Mouse (Mus musculus): Measurements from ENCODE around the gene Myo10.

Myo10 gene

DNA sequence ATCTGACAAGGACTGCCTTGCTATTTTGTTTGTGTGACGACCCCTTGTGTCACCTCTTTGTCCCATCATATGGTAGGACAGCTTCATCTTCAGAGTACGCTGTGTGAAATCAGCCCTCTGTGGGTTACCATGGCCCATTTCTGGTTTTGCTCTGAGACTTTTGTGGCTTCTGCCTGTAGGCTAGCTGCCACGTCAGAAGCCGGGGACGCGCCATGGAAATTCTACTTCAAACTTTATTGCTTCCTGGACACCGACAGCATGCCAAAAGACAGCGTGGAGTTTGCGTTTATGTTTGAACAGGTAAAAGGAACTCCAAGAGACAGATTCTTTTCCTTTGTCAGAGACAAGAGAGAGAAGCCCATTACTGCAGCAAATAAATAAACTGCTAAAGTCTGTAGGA lies 184.6 kb downstream of the Myo10 start:
- DNase-seq = no peak

GRCm38 (mm10) chr15:25808677-25809460 lies 186.5 kb downstream of the Myo10 start:
- DNase-seq = no peak

DNA sequence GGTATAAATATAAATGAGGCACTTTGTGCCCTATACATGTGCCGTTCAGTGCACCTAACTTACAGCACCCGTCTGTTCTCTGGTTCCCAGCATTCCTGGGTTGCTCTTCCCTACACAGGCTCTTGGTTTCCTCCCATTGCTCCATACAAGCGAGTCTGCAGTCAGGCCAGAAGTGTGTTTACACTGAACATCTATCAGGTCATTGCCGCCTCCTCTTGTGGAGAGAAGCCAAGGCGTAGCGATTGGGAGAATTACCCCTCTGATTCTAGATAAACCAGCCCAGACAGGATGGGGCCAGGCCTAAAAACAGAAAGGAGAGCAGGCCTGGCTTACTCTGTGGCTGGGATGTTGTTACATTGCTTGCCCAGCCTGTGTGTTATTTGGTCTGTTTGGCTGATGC lies 187.3 kb downstream of the Myo10 start:
- DNase-seq = no peak

DNA sequence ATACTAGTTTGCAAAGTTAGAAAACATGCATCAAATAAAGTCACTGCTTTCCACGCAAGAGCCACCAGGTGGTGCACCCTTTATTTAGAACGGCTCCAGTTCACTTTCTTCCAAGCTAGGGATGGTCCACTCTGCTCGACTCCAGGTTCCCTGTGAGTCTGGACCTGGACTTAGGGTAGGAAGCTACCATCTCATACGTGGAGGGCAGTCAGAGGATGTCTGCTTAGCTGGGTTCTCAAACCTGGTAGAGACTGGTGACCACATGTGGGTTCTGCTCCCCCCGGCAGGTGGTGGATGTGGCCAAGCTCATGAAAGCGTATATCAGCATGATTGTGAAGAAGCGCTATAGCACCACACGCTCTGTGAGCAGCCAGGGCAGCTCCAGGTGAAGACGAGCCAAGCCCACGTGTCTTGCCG lies 189.5 kb downstream of the Myo10 start:
- no peak for DNase-seq

- DNase-seq = no peak
Measured at GRCm38 (mm10) chr15:25812479-25812878, 190.2 kb downstream of the Myo10 start.

GRCm38 (mm10) chr15:25814535-25814934 lies 192.2 kb downstream of the Myo10 start:
- DNase-seq = no peak

- DNase-seq = no peak
Measured at GRCm38 (mm10) chr15:25817191-25817590, 194.9 kb downstream of the Myo10 start.

DNA sequence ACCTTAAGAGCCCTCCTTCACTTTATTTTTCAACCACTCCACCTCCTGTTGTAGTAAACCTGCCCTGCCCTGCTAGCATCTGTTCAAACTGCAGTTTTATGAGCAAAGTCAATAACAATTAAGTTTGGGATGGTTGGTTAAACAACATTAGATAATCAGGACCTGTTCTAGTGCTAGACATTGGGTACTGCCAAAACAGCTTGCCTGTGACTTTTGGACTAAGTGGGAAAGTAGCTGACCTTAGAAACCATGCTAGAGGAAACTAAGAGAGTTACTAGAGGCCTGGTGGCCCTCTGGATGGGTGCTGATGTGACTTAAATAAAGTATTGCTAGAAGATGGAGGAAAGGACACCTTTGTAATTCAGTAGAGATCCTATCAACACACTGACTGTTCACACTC lies 199.7 kb downstream of the Myo10 start:
- no peak for DNase-seq

GRCm38 (mm10) chr15:25822656-25823055 lies 200.3 kb downstream of the Myo10 start:
- no peak for DNase-seq

DNA sequence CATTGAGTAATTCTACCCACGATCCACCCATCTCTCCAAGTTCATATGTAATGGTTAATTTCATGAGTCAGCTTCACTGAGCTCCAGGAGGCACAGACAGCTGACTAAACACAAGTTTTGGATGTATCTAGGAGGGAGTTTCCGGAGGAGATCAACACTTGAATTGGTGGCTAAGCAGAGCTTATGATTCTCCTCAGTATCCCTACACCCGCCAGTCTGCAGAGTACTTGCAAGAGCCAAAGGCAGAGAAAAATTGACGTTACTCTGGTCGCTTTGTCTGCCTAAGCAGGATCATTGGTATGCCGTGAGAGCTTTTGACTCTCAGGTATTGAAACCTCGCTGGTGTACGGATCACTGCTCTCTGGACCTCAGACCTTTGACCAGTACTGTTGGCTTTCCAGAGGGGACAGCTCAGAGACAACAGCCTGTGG lies 204.2 kb downstream of the Myo10 start:
- no peak for DNase-seq

- peak; percentile 52 for DNase-seq
Measured at GRCm38 (mm10) chr15:25828464-25828863, 206.1 kb downstream of the Myo10 start.

DNA sequence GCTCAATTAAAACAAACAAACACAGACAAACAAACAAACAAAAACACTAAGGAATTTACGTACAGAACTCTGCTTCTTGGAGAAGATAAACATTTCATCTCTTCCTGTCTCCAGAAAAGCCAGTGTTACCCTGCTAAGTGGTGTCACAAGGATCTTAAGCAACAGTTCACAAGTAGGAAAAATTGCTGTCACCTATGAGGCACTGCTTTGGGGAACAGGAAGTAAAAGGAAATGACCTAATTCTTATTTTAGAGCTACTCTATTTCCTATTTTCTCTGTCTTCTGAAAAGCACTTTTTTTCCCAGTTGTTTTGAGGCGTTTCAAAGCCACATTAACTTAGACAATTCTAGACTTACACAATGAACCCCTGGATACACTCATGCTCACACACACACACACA lies 208.1 kb downstream of the Myo10 start:
- DNase-seq = no peak

GRCm38 (mm10) chr15:25834282-25834681 lies 212.0 kb downstream of the Myo10 start:
- no peak for DNase-seq

- no peak for DNase-seq
Measured at GRCm38 (mm10) chr15:25834920-25835674, 212.8 kb downstream of the Myo10 start.

DNA sequence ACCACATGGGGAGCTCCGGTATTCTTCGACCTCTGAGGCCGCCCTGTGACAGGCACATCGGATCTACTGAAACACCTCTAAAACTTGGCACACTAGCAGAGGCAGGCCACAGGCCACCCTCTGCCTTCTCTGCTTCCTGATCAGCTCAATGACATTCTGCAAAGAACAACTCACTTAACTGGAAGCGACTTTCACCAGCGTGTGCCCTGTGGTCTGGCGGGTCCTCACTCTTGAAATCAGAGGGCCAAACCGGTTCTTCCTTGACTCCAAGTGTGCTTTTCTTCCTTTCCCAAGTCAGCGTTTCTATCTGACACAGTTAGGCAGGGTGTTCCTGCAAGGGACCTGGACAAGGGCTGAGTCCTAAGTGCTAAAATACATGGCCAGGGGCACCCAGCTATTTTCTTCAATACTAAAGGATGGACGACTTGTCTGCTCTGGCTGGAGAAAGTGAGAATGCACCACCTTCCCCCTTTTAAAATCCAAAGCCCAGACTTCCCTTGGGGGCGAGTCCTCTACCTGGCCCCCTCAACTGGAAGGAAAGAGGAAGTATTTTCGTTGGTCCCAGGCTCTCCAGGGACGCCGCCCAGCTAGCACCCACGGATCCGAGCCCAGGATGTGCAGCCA lies 220.2 kb downstream of the Myo10 start:
- no peak for DNase-seq

DNA sequence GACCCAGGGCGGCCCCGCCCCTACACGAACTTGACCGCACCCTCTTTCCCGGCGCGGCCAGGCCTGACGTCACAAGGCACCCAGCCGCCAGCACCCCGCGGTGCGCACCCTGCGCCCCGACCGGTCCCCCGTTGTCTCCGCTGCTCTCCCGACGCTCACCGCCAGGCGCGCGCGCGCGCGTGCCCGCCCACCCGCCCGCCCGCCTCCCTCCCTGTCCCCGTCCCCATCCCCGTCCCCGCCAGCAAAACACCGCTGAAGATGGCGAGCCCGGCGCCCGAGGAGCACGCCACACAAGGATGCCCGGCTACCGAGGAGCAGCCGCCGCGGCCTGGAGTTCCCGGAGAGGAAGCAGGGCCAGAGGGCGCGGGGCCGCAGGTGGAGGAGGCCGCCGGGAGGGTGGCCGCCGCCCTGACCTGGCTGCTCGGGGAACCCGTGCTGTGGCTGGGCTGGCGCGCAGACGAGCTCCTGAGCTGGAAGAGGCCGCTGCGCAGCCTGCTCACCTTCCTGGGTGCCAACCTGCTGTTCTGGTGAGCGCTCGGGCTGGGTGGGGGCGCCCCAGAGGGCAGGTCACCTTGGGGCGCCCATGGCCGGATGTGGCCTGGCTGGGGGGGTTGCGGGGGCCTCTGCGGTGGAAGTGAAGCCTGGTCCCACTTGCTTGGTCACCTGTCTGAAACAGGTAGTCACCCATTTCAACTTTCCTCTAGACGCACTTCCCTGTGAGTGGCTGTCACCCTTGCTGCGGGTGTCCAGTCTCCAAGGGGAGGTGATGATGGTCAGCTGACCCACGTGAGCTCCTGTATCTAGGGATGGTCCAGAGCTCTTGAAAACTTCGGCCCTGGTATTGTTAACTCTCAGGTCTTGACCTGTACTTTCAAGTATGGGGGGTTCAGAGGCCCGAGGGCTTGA lies 221.0 kb downstream of the Myo10 start, which contains the start of gene Retreg1:
Gene Retreg1, plus strand, starts transcription at position 95 of the 906 bp plus-strand sequence.
- peak; percentile 90 for DNase-seq

- no peak for DNase-seq
Measured at GRCm38 (mm10) chr15:25844013-25844570, 221.8 kb downstream of the Myo10 start.

DNA sequence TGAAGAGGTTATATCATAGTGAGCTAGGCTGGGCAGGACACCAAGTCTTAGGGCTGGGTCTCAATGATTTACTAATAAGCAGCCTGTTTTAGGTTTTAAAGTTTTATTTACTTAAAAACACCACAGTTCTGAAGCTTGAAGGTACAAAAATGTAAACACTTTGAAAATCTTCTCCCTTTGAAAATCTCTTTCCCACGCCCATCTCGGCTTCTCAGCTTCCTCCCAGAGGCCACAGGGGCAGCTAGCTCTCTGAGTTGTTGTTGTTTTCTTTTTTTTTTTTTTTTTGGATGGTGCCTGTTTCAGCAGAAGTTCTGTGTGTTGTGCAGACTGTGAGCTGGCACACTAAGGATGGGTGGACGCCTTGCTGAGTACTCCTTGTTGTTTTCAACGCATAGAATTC lies 222.4 kb downstream of the Myo10 start:
- no peak for DNase-seq

GRCm38 (mm10) chr15:25847576-25848168 lies 225.3 kb downstream of the Myo10 start:
- no peak for DNase-seq

GRCm38 (mm10) chr15:25850552-25850951 lies 228.2 kb downstream of the Myo10 start:
- DNase-seq = no peak

DNA sequence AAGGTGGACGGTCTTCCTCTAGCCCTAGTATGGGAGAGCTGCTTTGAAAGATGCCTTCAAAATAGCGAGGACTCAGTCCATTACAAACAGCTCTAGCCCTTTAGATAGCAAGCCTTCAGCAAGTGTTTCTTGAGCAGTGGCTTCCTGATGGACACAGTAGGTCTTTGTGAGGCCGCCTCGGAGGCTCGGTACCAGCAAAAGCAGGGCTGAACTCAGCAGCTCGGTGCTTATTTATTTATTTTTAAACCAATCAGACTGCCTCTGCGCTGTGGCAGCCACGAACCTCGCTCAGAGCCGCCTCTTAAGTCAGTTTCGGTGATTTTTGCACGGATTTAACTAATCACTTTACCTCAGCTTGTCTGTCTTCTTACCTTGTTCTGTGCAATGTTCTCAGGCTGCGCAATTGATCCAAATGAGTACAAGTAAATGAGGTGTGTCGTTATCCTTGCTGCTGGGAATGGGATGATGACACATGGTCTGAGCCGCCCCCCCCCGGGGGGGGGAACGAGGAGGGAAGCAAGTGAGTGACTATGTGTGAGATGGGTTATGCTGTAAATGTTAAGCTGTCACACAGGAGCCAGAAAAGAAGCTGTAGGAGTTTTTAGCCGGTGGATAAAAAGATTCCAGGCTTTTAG lies 232.1 kb downstream of the Myo10 start:
- DNase-seq = peak; percentile 38
